Mouse (Mus musculus) lung, postnatal 14 days (tissue): Measurements from ENCODE around the gene Maats1.

Source experiments
- DNase-seq: peaks from one replicate; pipeline ENCODE4 v3.0.0; 2021

Maats1 gene

DNA sequence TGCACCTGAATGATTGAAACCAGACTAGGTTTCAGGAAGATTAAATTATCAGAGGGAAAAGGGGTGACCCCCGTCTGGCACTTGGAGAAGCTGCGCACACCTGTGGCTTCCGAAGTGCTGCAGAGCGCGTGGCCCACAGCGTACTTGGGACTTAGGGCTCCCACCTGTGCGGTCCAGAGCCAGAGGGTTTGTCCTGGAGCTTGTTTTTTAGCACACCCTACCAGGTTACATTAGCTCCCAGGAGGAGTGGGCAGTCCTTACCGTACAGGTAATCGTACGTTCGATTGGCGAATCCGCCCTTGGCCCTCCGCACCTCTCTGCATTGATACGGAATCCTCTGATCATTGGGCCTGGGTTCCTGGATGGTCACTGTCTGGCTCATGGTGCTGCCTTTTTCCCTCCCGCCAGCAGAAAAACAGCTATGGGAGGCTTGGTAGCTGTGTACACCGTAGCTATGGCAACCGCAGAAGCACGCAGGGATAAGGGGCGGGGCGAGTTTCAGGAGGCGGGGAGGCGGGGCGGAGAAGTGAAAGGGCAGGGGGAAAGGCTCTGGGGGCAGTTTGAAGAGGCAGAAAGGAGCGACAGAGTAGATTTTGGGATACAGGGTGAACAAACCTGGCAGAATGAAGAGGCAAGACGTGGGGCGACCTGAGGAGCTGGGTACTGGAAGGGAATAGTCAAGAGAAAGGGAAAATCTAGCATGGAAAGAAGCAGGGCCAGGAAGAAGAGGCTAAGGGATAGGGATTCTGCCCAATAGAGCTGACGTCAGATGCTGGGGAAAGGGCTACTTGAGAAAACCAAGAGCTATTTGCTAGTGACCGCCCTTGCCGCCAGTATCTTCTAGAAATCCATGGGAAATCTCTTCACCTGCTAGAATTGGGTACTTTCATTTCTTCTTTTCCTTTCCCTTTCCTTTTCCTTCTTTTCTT is at the start of gene Maats1:
Gene Maats1, minus strand, starts transcription at position 748 of the 929 bp plus-strand sequence.
- DNase-seq: peak; percentile 82

DNA sequence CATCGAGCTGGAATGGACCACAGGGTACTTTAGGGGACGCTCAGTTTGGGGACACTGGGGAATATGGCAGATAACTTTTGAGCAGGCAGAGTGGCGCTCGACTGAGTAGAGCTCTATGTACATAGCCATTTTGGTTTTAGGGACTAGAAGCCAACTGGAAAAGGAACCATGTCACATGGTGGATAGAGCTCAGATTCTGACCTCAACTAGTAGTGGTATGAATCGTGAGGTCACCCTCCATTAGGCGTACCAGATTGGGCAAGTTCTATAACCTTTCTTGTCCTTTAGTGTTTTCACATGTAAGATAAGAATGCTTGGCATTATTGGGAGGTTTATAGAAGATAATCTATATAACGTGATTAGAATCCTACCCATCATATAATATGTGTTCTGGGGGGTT is 48.4 kb upstream of the Maats1 start:
- no peak for DNase-seq

GRCm38 (mm10) chr16:38389284-38389893 is 47.4 kb upstream of the Maats1 start:
- DNase-seq: no peak

DNA sequence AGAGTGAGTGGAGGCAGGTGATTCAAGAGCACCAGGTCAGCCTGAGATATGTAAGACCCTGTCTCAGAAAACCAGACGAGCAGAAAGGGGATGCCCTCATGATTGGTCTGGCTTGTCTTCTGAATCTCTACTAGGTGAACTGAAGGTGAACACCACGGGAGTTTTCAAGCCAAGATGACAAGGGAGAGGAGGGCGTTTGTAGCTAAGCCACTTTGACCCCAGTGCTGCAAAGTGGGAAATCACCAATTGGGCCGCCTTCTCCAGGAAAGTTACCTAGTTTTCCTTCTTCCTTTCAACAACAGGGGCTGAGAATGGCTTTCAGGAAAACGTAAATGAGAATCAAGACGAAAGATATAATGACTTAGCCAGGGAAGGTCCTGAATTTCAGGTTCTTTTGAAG is 46.8 kb upstream of the Maats1 start:
- no peak for DNase-seq

DNA sequence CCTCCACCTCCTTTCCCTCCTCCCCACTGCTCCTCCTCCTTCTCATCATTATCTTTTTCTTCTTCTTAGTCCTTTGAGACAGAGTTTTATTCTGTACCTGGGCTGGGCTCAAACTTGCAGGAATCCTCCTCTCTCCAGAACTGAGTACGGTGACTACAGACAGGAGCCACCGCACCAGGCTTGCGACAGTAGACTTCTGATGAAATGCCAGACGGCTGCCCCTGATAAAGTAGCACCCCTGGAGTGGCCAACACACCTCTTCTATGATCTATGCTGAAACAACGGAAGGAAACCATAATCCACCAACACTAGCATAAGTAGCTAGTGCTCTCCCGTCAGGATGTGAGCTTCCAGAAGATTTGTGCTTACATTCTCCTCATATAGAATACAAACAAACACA is 45.4 kb upstream of the Maats1 start:
- no peak for DNase-seq

- no peak for DNase-seq
These were observed 43.8 kb upstream of the Maats1 start for GRCm38 (mm10) chr16:38385700-38386099.

DNA sequence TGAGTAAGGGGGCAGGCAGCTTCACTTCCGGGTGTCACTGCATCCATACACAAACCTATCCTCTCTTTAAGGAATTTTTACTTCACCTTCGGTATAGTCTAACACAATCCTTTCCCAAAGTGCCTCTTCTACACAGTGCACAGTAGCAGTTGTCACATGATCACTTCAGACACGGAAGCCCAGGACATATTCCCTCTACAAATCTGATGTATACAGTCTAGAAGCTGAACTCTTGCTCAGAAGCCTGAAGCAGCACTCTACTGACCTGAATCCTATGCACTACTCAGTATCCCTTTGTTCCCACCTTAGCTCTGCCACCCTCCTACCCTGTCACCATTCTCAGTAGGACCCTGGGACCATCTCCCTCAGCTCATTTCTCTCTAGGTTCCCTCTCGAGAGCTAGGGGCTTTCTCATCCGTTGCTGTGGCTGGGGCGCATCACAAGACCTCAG is 43.3 kb upstream of the Maats1 start:
- no peak for DNase-seq

GRCm38 (mm10) chr16:38383683-38384082 is 41.7 kb upstream of the Maats1 start:
- no peak for DNase-seq

- DNase-seq: no peak
These were observed 38.0 kb upstream of the Maats1 start for GRCm38 (mm10) chr16:38379926-38380325.

DNA sequence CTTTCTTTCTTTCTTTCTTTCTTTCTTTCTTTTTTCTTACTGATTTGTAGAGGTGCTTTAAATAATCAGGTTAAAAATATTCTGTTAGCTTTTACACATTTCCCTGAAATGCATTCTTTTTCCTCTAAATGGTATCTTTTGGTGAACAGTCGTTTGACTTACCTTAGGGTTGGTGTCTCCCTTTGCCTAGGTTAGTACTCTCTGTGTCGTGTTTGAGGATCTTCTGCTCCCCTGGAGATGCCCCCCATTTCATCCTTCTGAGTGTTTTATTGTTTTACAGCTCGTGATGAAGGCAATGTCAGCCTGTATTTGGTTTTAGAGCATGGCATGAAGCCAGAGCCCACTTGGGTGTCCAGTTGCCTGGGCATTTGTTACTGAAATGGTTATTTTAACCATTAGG is 37.5 kb upstream of the Maats1 start:
- DNase-seq: no peak

GRCm38 (mm10) chr16:38379088-38379487 is 37.1 kb upstream of the Maats1 start:
- DNase-seq: no peak

- DNase-seq: no peak
These were observed 36.6 kb upstream of the Maats1 start for GRCm38 (mm10) chr16:38378591-38378990.

DNA sequence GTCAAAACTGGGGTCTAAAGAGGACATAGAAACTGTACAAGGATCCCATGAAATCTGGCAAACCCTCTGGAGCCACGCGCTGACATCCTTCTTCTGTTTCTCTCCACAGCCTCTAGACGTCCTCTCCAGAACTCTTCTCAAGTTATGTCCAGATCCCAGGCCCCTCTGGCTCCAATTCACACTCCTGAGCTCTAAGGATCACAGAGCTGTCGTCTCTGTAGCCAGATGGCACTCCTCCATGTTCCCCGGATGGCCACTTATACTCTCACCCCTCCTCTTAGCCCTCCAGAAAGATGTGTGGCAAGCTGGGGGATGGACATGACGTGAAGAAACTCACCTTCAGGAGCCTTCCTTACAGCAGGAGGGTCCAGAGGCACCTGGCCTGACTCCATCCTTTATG is 35.6 kb upstream of the Maats1 start:
- no peak for DNase-seq

DNA sequence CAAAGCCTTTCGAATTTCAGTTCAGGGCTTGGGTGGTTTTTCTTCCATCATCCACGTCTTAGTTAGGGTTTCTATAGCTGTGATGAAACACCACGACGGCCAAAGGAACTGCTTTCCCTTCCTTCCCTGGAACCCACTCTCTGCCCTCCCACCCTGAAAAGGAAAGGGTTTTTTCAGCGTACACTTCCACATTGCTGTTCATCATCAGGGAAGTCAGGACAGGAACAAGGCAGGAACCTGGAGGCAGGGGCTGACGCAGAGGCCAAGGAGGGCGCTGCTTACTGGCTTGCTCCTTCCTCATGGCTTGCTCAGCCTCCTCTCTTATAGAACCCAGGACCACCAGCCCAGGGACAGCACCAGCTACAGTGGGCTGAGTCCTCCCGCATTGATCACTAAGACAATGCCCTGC is 34.9 kb upstream of the Maats1 start:
- no peak for DNase-seq

DNA sequence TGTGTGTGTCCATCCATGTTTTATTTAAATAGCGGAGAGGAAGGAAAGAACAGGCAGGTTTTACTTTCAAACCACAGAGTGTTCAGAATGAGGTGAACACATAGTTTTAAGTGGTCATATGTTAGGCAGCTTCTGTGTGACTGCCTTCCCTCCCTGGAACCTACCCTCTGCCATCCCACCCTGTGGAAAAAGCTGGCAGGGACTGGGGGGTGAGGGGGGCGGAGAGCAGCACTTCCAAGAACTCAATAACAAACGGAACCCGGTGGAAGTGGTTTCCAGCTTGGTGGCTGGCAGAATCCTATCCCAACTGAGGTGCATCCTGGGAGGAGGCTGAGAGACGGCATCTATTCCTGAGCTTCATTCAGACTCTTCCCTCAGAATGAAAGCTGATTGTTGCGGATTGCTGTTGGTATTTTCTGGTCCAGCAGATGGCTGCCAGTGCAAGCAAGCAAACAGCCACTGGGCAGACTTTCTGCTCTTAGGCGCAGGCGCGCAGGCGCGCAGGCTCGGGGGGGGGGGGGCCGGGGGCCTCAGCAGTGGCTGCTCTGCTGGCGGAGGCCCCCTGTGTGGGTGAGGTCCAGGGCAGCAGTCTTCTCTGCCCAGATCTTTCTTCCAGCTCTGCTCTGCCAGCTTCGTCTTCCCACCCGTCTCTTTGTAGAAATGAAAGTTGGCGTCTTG is 34.4 kb upstream of the Maats1 start:
- peak; percentile 37 for DNase-seq

DNA sequence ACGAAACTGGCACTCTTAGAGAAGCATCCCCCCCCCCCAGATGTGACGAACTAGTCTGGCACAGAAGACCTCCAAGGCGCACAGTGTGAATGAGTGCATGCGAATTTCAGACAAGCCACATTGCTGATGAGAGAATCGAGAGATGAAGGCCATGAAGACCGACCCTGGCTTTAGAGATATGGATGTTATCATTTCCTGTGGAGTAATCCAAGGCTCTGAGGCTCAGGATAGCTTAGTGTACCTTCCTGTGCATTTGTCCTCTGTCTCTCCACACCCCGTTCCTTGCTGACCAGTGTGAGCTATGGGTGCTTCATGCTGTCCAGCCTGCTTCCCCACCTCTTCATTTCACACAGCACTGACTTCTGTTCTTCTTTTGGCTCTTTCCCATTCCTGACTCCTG is 33.2 kb upstream of the Maats1 start:
- DNase-seq: no peak

DNA sequence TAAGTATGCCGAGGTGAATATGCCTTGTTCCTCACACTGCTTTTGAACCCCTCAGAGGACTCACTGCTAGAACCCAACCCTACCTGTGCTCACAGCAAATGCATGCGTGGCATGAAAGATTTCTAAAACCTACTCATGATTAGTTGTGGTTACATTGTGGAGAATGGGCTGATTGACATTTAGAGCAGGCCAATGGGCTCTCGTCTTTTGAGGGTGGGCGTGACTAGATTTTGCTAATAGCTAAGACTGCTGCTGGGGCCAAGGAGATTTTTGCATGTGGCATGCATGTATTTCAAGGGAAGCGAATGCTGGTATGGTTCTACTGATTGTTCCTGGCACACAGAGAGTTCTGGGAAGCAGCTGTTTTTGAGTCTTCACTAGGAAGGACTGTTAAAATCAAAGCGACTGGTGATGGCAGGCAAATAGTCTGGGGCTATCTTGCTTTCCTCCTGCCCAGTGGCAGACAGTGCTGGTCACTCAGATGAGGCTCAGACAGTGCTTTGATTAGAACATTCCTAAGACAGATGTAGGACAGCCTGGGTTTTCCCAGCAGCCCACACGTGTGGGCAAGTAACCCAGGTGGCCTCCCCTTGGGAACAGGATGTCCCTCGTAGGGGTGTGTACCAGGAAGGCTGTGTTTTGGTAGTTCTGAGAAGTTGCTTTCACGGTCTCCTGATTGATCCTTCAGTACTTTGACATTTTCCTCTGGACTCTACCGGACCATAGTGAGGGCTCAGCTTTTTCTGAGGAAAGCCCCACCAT is 32.6 kb upstream of the Maats1 start:
- no peak for DNase-seq

DNA sequence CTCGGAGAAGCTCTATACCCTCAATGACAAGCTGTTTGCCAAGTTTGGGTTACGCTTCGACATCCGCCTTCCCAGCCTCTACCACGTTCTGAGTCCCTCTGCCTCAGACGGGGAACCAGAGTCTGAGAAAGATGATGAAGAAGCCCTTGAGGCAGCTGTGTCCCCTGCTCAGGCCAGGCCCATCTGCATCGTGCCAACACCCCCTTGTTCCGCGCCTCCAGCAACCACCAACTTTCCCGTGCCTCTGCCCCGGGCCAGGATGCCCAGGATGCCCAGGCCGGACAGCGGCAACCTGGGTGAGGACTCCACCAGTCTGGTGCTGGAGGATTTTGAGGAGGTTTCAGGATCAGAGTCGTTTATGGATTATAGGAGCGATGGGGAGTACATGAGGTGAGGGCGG is 32.0 kb upstream of the Maats1 start:
- DNase-seq: no peak

- DNase-seq: no peak
These were observed 31.5 kb upstream of the Maats1 start for GRCm38 (mm10) chr16:38373439-38373838.

DNA sequence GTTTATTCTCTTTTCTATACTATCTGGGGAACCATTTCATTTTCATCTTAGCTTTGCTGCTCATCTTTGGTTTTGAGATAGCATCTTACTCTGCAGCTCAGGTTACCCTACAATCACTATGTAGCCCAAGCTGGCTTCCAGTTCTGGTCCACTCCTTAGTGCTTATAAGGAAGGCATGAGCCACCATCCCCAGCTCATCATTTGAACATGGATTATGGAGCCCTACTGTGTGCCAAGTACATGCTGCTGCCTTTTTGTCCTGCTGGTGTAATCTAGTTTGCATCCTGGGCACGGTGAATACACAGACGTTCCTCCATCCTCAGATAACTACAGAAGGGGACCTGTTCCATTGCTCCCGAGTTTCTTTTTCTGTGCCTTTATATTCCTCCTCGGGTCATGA is 30.9 kb upstream of the Maats1 start:
- DNase-seq: no peak

DNA sequence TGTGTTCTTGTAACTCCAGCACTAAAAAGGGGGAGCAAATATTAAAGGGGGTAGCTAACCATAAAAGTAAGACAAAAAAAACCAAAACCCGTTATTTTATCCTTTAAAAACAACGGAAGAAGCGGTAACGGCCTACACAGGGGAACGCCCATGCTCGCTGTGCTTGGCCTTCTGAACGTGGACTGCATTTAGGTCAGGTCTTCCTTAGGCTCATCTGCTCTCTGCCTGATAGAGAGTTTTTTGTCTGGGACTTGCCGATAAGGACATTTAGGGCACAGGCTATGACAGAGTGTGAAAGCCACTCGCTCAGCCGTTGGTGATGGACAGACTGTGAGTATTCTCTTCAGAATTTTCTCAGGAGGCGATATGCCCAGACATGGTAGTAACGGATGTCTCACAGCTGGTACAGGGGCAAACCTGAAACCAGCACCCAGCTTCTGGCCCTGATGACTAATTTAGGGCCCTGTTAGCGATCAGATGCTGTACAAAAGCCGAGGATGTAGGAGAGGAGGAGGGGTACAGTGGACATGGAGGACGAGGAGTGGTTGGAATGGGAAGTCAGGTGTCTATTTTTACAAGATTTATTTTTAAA is 29.9 kb upstream of the Maats1 start:
- DNase-seq: no peak

- DNase-seq: no peak
These were observed 28.9 kb upstream of the Maats1 start for GRCm38 (mm10) chr16:38370633-38371374.
